Mouse (Mus musculus): ENCODE data around the gene Zwint. TPM values are rescaled to one million over a fixed set of nuclear protein-coding genes. Genes with fewer than 3 reads are reported as not detected.

The Zwint gene
- 118 TPM for total RNA-seq (2023)

DNA sequence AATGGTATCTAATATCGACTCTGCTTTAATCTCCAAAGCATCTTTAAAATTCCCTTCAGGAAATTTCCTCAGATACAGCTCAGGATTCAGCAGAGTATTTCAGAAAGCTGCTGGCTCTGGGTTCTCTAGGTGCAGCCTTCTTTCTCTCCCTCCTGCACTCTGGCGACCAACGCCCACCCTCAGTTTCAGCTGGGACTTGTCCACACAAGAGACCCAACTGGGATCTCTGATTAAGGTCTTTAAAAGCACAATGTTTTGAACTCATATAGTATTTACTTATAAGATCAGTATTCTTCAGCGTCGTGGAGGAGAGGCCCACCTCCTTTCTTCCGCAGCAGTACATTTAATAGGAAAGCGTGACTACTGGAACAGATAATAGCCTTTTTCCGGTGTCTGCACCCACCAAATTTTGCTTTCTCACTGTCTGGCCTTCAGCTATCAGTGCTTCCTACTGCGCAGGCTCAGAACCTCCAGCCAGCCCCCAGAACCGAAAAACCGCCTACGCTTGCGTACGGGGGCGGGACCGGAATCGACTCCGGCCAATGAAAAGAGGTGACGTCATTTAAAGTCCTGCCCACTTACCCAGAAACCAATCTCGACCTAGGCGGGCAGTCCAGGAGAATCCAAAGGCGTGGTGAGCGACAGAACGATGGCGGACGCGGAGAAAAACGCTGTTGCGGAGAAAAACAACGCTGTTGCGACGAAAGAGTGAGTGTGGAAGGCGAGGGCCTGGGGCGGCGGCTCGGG lies at the start of gene Zwint:
Zwint (plus strand) TSS at position 576 of the 747 bp plus-strand sequence.

